Mouse (Mus musculus): ENCODE measurements at regions not wholly inside any gene's neighbourhood (a gene's known extent, or its start where the extent isn't known, plus 50 kb on each side); places are given as distances from the start of the nearest gene placed in this dataset.

- no peak for TF ChIP-seq CTCF (IDR thresholded peaks at IDR 0.05; ENCODE audit: borderline replicate concordance, insufficient read depth, low read depth, low read length)
- no peak for TF ChIP-seq POLR2A (IDR thresholded peaks at IDR 0.05; ENCODE audit: borderline replicate concordance, insufficient read depth, low read length)
Observed at GRCm38 (mm10) chr10:57047719-57048118, 438.5 kb upstream of the Hsf2 start.

Measured in cerebellum, adult 2 months (tissue).